Mouse (Mus musculus): ENCODE measurements around the gene Hic1. TPM values are rescaled to one million over a fixed set of nuclear protein-coding genes. Genes with fewer than 3 reads are reported as not detected.

Hic1 gene
- polyA plus RNA-seq, 1 experiment from 2014 or later: 0.34 TPM

- Histone ChIP-seq H3K27ac (ENCODE audit: low read depth, low read length) (no peak overlapping the region), H3K4me1 (ENCODE audit: control insufficient read depth, insufficient read depth, low read length) (no peaks in the 10 kb centered on the region), H3K9me3 (ENCODE audit: control insufficient read depth, low read length) (no peaks in the 10 kb centered on the region), H3K9ac (ENCODE audit: low read length) (no peak overlapping the region), H3K4me3 (ENCODE audit: low read depth, low read length) (no peak overlapping the region), H3K4me2 (no peak overlapping the region), H3K36me3 (ENCODE audit: control insufficient read depth, insufficient read depth, low read length) (0 out of 2 replicates have a peak, but pooled peaks cover 2% of the 10 kb centered on the region), H3K27me3 (ENCODE audit: control insufficient read depth, insufficient read depth, low read length) (no peaks in the 10 kb centered on the region)
- whole genome bisulfite sequencing: 64% methylated on average over 11 of the region's 11 CpGs
- DNase-seq (ENCODE audit: low spot score, missing footprints): no peak
- ATAC-seq (ENCODE audit: low FRiP score): no peak
These were observed 30.0 kb downstream of the Hic1 start for GRCm38 (mm10) chr11:75139122-75139963.

GRCm38 (mm10) chr11:75136666-75137398 lies 32.5 kb downstream of the Hic1 start:
- Histone ChIP-seq H3K9me3 (ENCODE audit: control insufficient read depth, low read length) (no peaks in the 10 kb centered on the region), H3K4me1 (ENCODE audit: control insufficient read depth, insufficient read depth, low read length) (no peaks in the 10 kb centered on the region), H3K9ac (ENCODE audit: low read length) (no peak overlapping the region), H3K4me2 (no peak overlapping the region), H3K27me3 (ENCODE audit: control insufficient read depth, insufficient read depth, low read length) (no peaks in the 10 kb centered on the region), H3K4me3 (ENCODE audit: low read depth, low read length) (no peak overlapping the region), H3K27ac (ENCODE audit: low read depth, low read length) (no peak overlapping the region), H3K36me3 (ENCODE audit: control insufficient read depth, insufficient read depth, low read length) (0 out of 2 replicates have a peak, but pooled peaks cover 2% of the 10 kb centered on the region)
- WGBS: 71% methylated on average over 5 of the region's 5 CpGs
- no peak for DNase-seq (ENCODE audit: low spot score, missing footprints)
- ATAC-seq (ENCODE audit: low FRiP score): no peak

DNA sequence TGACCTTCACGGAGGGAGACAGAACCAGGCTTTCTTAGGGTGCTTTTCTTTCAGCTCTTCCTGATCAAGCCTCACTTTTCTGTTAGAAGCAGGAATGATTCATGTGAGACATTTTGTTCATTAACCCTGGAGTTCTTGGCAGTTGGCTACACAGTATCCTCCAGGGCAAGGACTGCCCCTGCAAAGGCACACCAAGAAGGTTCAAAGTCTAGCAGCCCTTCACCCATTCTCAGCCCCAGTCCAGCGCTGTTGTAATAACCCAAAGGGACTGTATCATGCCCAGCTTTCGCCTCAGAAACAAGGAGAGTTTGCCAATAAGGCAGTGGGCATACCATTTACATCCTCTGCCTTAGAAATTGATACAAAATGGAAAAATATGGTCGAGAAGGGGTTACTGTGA lies 34.0 kb downstream of the Hic1 start:
- Histone ChIP-seq H3K4me3 (ENCODE audit: low read depth, low read length) (no peak overlapping the region), H3K9me3 (ENCODE audit: control insufficient read depth, low read length) (no peaks in the 10 kb centered on the region), H3K36me3 (ENCODE audit: control insufficient read depth, insufficient read depth, low read length) (no peaks in the 10 kb centered on the region), H3K27ac (ENCODE audit: low read depth, low read length) (no peak overlapping the region), H3K27me3 (ENCODE audit: control insufficient read depth, insufficient read depth, low read length) (no peaks in the 10 kb centered on the region), H3K4me1 (ENCODE audit: control insufficient read depth, insufficient read depth, low read length) (no peaks in the 10 kb centered on the region), H3K9ac (ENCODE audit: low read length) (no peak overlapping the region), H3K4me2 (no peak overlapping the region)
- DNase-seq (ENCODE audit: low spot score, missing footprints): no peak
- 90% methylated on average over 4 of the region's 4 CpGs for WGBS
- ATAC-seq (ENCODE audit: low FRiP score): no peak

GRCm38 (mm10) chr11:75134485-75135068 lies 34.7 kb downstream of the Hic1 start:
- H3K9me3 ChIP-seq (ENCODE audit: control insufficient read depth, low read length): no peaks in the 10 kb centered on the region
- no peaks in the 10 kb centered on the region for H3K36me3 ChIP-seq (ENCODE audit: control insufficient read depth, insufficient read depth, low read length)
- H3K27ac ChIP-seq (ENCODE audit: low read depth, low read length): no peak overlapping the region
- peak; percentile 2 for DNase-seq (ENCODE audit: low spot score, missing footprints)
- no peaks in the 10 kb centered on the region for H3K27me3 ChIP-seq (ENCODE audit: control insufficient read depth, insufficient read depth, low read length)
- no peak overlapping the region for H3K4me3 ChIP-seq (ENCODE audit: low read depth, low read length)
- no peak overlapping the region for H3K4me2 ChIP-seq
- 83% methylated on average over 5 of the region's 5 CpGs for WGBS
- no peak overlapping the region for H3K9ac ChIP-seq (ENCODE audit: low read length)
- no peak for ATAC-seq (ENCODE audit: low FRiP score)
- no peaks in the 10 kb centered on the region for H3K4me1 ChIP-seq (ENCODE audit: control insufficient read depth, insufficient read depth, low read length)

DNA sequence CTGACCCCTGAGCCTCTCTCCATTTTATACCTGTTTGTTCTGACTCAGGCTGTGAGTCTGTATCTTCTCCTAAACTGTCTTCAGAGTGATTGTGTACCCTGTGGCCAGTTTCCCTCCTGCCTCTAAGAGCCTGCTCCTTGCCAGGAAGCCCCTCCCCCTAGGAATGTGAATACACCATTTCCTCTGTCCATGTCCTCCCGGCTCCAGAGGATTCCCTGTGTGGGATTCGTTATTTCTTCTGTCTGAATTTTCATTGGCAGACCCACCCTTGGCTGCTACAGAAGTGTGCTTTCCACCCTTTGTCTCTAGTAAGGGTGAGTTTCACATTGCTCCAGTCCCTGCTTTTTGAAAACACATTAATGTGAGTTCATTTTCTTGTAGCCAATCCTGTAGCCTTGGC lies 35.4 kb downstream of the Hic1 start:
- no peak overlapping the region for H3K27ac ChIP-seq (ENCODE audit: low read depth, low read length)
- no peak overlapping the region for H3K4me2 ChIP-seq
- ATAC-seq (ENCODE audit: low FRiP score): no peak
- WGBS: 57% methylated on average over 2 of the region's 2 CpGs
- no peak for DNase-seq (ENCODE audit: low spot score, missing footprints)
- H3K4me3 ChIP-seq (ENCODE audit: low read depth, low read length): no peak overlapping the region
- no peaks in the 10 kb centered on the region for H3K27me3 ChIP-seq (ENCODE audit: control insufficient read depth, insufficient read depth, low read length)
- H3K36me3 ChIP-seq (ENCODE audit: control insufficient read depth, insufficient read depth, low read length): no peaks in the 10 kb centered on the region
- no peaks in the 10 kb centered on the region for H3K9me3 ChIP-seq (ENCODE audit: control insufficient read depth, low read length)
- H3K9ac ChIP-seq (ENCODE audit: low read length): no peak overlapping the region
- no peaks in the 10 kb centered on the region for H3K4me1 ChIP-seq (ENCODE audit: control insufficient read depth, insufficient read depth, low read length)

DNA sequence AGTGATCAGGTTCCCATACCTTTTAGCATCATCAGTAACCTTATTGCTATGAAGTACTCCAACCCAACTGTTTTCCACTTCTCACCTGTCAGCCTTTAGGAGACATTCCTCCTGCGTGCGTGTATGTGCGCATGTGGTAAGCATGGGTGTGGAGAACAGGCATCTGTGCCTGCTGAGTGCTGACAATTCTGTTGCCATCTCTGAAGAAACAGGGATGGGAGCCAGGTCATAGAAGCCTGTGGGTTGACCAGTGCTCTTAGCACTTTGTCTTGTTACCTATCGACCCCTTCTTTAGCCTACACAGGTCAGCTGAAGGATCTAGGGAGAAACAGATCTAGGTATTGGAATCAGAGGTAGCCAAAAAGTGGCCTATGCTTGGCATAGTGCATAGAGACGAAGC lies 35.9 kb downstream of the Hic1 start:
- DNase-seq (ENCODE audit: low spot score, missing footprints) (peak; percentile 78), ATAC-seq (ENCODE audit: low FRiP score) (no peak)
- Histone ChIP-seq H3K27me3 (ENCODE audit: control insufficient read depth, insufficient read depth, low read length) (no peaks in the 10 kb centered on the region), H3K9me3 (ENCODE audit: control insufficient read depth, low read length) (no peaks in the 10 kb centered on the region), H3K9ac (ENCODE audit: low read length) (no peak overlapping the region), H3K36me3 (ENCODE audit: control insufficient read depth, insufficient read depth, low read length) (no peaks in the 10 kb centered on the region), H3K4me2 (no peak overlapping the region), H3K4me1 (ENCODE audit: control insufficient read depth, insufficient read depth, low read length) (no peaks in the 10 kb centered on the region), H3K27ac (ENCODE audit: low read depth, low read length) (no peak overlapping the region), H3K4me3 (ENCODE audit: low read depth, low read length) (no peak overlapping the region)
- 92% methylated on average over 5 of the region's 5 CpGs for WGBS

DNA sequence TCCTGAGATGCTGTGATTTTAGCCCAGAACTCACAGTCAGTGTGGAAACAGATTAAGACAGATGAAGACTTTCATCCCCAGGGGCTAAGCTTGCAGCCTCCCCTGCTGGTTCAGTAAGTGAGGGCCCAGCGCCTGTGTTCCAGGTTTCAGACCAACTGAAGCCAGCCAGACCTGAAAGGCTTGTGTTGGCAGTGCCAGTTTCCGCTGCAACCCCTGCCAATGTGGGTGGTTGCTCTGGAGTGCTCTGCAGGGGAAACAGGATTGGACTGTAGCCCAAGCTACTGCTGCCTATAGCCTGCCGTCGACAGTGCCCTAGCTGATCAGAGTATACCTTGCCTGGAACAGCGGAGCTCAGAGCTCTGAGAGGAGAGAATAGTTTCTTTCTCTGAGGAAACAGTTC lies 37.0 kb downstream of the Hic1 start:
- Histone ChIP-seq H3K36me3 (ENCODE audit: control insufficient read depth, insufficient read depth, low read length) (no peaks in the 10 kb centered on the region), H3K4me1 (ENCODE audit: control insufficient read depth, insufficient read depth, low read length) (no peaks in the 10 kb centered on the region), H3K27ac (ENCODE audit: low read depth, low read length) (no peak overlapping the region), H3K9me3 (ENCODE audit: control insufficient read depth, low read length) (no peaks in the 10 kb centered on the region), H3K27me3 (ENCODE audit: control insufficient read depth, insufficient read depth, low read length) (no peaks in the 10 kb centered on the region), H3K4me2 (no peak overlapping the region), H3K4me3 (ENCODE audit: low read depth, low read length) (no peak overlapping the region), H3K9ac (ENCODE audit: low read length) (no peak overlapping the region)
- DNase-seq (ENCODE audit: low spot score, missing footprints) (peak; percentile 14), ATAC-seq (ENCODE audit: low FRiP score) (no peak)
- 90% methylated on average over 5 of the region's 5 CpGs for WGBS

- no peak overlapping the region for H3K27ac ChIP-seq (ENCODE audit: low read depth, low read length)
- no peaks in the 10 kb centered on the region for H3K36me3 ChIP-seq (ENCODE audit: control insufficient read depth, insufficient read depth, low read length)
- H3K4me1 ChIP-seq (ENCODE audit: control insufficient read depth, insufficient read depth, low read length): no peaks in the 10 kb centered on the region
- no peak overlapping the region for H3K9ac ChIP-seq (ENCODE audit: low read length)
- 92% methylated on average over 4 of the region's 4 CpGs for WGBS
- no peaks in the 10 kb centered on the region for H3K9me3 ChIP-seq (ENCODE audit: control insufficient read depth, low read length)
- no peak overlapping the region for H3K4me2 ChIP-seq
- DNase-seq (ENCODE audit: low spot score, missing footprints) (peak; percentile 28), ATAC-seq (ENCODE audit: low FRiP score) (no peak)
- no peaks in the 10 kb centered on the region for H3K27me3 ChIP-seq (ENCODE audit: control insufficient read depth, insufficient read depth, low read length)
- no peak overlapping the region for H3K4me3 ChIP-seq (ENCODE audit: low read depth, low read length)
These were observed 38.0 kb downstream of the Hic1 start for GRCm38 (mm10) chr11:75131300-75131699.

DNA sequence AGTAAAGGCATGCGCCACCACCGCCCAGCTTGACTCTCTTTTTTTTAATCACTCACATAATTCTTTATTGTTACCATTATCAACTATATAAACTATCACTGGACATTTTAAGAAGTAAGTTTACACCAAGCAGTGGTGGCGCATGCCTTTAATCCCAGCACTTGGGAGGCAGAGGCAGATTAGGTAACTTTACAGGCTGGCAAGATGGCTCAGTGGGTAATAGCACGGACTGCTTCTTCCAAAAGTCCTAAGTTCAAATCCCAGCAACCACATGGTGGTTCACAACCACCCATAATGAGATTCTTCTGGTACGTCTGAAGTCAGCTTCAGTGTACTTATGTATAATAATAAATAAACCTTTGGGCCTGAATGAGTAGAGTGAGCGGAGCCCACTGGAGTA lies 39.8 kb downstream of the Hic1 start:
- DNase-seq (ENCODE audit: low spot score, missing footprints): peak; percentile 69
- ATAC-seq (ENCODE audit: low FRiP score): no peak
- Histone ChIP-seq H3K9me3 (ENCODE audit: control insufficient read depth, low read length) (no peaks in the 10 kb centered on the region), H3K4me2 (no peak overlapping the region), H3K36me3 (ENCODE audit: control insufficient read depth, insufficient read depth, low read length) (no peaks in the 10 kb centered on the region), H3K4me1 (ENCODE audit: control insufficient read depth, insufficient read depth, low read length) (no peaks in the 10 kb centered on the region), H3K27ac (ENCODE audit: low read depth, low read length) (no peak overlapping the region), H3K9ac (ENCODE audit: low read length) (no peak overlapping the region), H3K27me3 (ENCODE audit: control insufficient read depth, insufficient read depth, low read length) (no peaks in the 10 kb centered on the region), H3K4me3 (ENCODE audit: low read depth, low read length) (no peak overlapping the region)
- 94% methylated on average over 6 of the region's 6 CpGs for WGBS
